Mouse (Mus musculus) fibroblast of lung, adult 2 months (primary cell): Measurements from ENCODE around the gene Anxa8.
A peak's percentile ranks its signal among the peaks of the same experiment; 100 is the strongest.

Experiments
- DNase-seq: peaks from one replicate; pipeline ENCODE4 v3.0.0-alpha.2; 2011; ENCODE audit warnings: low read depth

Gene Anxa8

GRCm38 (mm10) chr14:34085731-34086130, at the start of gene Anxa8:
TSS of gene Anxa8 (plus strand) at chr14:34085981.
- DNase-seq, result peak; percentile 86

GRCm38 (mm10) chr14:34041241-34041640, 44.5 kb upstream of the Anxa8 start:
- DNase-seq, result no peak

- no peak for DNase-seq
Measured at GRCm38 (mm10) chr14:34043341-34043740, 42.4 kb upstream of the Anxa8 start.

GRCm38 (mm10) chr14:34050101-34050779, 35.5 kb upstream of the Anxa8 start:
- no peak for DNase-seq

GRCm38 (mm10) chr14:34052516-34052915, 33.3 kb upstream of the Anxa8 start, which contains the start of gene Antxrl:
TSS of gene Antxrl (plus strand) at chr14:34052707.
- DNase-seq, result no peak

GRCm38 (mm10) chr14:34071665-34072064, 14.1 kb upstream of the Anxa8 start:
- DNase-seq, result no peak

GRCm38 (mm10) chr14:34075346-34075745, 10.4 kb upstream of the Anxa8 start:
- no peak for DNase-seq

GRCm38 (mm10) chr14:34077222-34077621, 8.6 kb upstream of the Anxa8 start:
- no peak for DNase-seq

- DNase-seq, result no peak
Measured at GRCm38 (mm10) chr14:34078293-34078692, 7.5 kb upstream of the Anxa8 start.

GRCm38 (mm10) chr14:34080321-34080997, 5.3 kb upstream of the Anxa8 start:
- DNase-seq, result peak; percentile 63

GRCm38 (mm10) chr14:34086806-34087205, 1.0 kb downstream of the Anxa8 start:
- no peak for DNase-seq

GRCm38 (mm10) chr14:34087856-34088398, 2.1 kb downstream of the Anxa8 start:
- peak; percentile 95 for DNase-seq

GRCm38 (mm10) chr14:34089796-34090195, 4.0 kb downstream of the Anxa8 start:
- DNase-seq, result peak; percentile 53

- no peak for DNase-seq
Measured at GRCm38 (mm10) chr14:34091475-34091874, 5.7 kb downstream of the Anxa8 start.

GRCm38 (mm10) chr14:34092856-34093255, 7.1 kb downstream of the Anxa8 start:
- DNase-seq, result no peak

GRCm38 (mm10) chr14:34096161-34096560, 10.4 kb downstream of the Anxa8 start:
- no peak for DNase-seq

- peak; percentile 59 for DNase-seq
Measured at GRCm38 (mm10) chr14:34102601-34103000, 16.8 kb downstream of the Anxa8 start, which contains the start of gene A630023A22Rik. TSS of gene A630023A22Rik (minus strand) at chr14:34102754.

GRCm38 (mm10) chr14:34103855-34104254, 18.1 kb downstream of the Anxa8 start:
- no peak for DNase-seq

GRCm38 (mm10) chr14:34104892-34105291, 19.1 kb downstream of the Anxa8 start:
- DNase-seq, result peak; percentile 67

GRCm38 (mm10) chr14:34106389-34107062, 20.7 kb downstream of the Anxa8 start:
- DNase-seq, result no peak

GRCm38 (mm10) chr14:34107594-34107993, 21.8 kb downstream of the Anxa8 start:
- no peak for DNase-seq

GRCm38 (mm10) chr14:34114311-34114710, 28.5 kb downstream of the Anxa8 start:
- DNase-seq, result no peak
